Mouse (Mus musculus): ENCODE data around the gene D630045J12Rik. TPM values are rescaled to one million over a fixed set of nuclear protein-coding genes. Genes with fewer than 3 reads are reported as not detected.

D630045J12Rik gene
- polyA plus RNA-seq, 1 experiment from 2014 or later: 5.6 TPM

DNA sequence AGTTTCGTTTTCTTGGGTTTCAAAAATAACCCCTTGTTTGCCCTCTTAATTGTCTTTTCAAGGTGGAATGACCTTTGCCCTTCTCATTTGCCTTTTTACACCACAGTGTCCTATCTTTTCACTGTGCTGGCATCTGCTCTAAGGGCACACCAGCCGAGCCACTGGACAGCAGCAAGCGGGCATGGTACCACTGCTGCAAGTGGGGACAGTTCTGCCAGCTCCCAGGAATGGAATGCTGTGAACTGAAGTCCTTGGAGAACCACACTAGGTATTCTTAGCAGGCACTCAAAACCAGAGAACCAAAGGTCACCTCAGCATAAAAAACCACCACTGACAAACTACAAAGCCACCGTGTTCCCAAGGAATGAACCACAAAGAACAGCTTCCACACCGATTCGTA is 131.0 kb downstream of the D630045J12Rik start:
- H3K9me3 ChIP-seq (replicated peaks): no peaks in the 10 kb centered on the region; the same call in 1 of the 2 replicates
- no peak for DNase-seq (ENCODE audit: low spot score)
- 78% methylated on average over 6 of the region's 6 CpGs for WGBS

DNA sequence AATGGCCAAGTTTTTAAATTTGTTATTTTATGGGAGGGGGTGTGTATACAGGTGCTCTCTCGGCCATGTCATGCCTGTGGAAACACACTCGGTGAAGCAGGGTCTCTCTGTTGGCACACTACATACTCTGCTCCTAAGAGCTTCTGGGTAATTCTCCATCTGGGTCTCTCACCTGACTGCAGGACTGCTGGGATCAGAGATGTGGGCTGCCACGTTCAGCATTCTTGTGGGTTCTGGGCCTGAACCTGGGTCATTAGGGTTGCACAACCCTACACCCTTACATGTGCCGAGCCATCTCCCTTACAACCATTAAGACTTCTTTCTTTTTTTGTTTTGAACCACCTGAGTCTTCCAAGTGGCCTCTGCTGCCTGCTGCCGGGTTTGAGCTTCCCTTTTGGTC is 132.0 kb downstream of the D630045J12Rik start:
- DNase-seq (ENCODE audit: low spot score): no peak
- Histone ChIP-seq H3K4me1 (peaks cover 3% of the 10 kb centered on the region; the same call in 1 of the 2 replicates), H3K36me3 (peaks cover 33% of the 10 kb centered on the region), H3K27me3 (ENCODE audit: low read depth, poor library complexity, severe bottlenecking) (no peaks in the 10 kb centered on the region), H3K9me3 (replicated peaks) (no peaks in the 10 kb centered on the region; the same call in 1 of the 2 replicates), H3K27ac (replicated peaks) (no peak overlapping the region), H3K4me3 (no peak overlapping the region)
- 84% methylated on average over 5 of the region's 5 CpGs for WGBS

More for the DNA sequence above, 131.0 kb downstream of the D630045J12Rik start:
- no peak overlapping the region for H3K4me3 ChIP-seq
- H3K27ac ChIP-seq (replicated peaks): no peak overlapping the region
- H3K27me3 ChIP-seq (ENCODE audit: low read depth, poor library complexity, severe bottlenecking): no peaks in the 10 kb centered on the region
- H3K4me1 ChIP-seq: peaks cover 3% of the 10 kb centered on the region; the same call in 1 of the 2 replicates
- peaks cover 43% of the 10 kb centered on the region for H3K36me3 ChIP-seq

DNA sequence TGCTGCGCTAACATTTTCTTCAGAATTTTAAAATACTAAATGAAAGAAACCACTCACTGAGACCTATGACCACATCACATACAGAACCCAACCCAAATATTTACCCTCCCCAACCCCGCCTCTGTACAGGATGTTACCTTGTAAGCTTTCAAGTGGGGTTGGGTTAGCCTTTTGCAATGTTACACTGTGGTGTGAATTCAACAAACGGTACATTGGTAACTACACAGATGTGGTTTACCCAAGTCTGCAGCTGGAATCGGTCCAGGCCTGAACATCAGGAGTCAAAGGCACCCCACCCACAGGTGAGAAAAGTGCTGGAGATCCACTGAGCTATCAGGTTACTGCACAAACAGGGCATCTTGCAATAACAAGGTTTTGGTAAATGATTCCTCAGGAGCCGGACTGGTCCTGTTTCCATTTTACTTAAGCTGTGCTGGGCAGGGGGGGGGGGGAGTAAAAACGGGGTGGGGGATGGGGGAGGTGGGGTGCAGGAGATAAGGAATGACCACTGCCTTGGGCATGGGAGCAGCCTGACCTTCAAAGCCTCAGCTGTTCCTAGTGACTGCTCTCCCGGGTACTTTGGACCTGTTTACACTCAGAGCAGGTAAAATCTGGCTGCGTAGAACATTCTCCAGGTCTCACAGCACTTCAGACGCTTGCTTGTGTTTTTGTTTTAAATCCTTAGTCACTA is 133.0 kb downstream of the D630045J12Rik start:
- Histone ChIP-seq H3K4me1 (peaks cover 3% of the 10 kb centered on the region; the same call in 1 of the 2 replicates), H3K27ac (replicated peaks) (no peak overlapping the region), H3K4me3 (no peak overlapping the region), H3K9me3 (replicated peaks) (no peaks in the 10 kb centered on the region; the same call in 1 of the 2 replicates), H3K36me3 (peaks cover 23% of the 10 kb centered on the region), H3K27me3 (ENCODE audit: low read depth, poor library complexity, severe bottlenecking) (no peaks in the 10 kb centered on the region)
- DNase-seq (ENCODE audit: low spot score): no peak
- WGBS: 75% methylated on average over 9 of the region's 9 CpGs

DNA sequence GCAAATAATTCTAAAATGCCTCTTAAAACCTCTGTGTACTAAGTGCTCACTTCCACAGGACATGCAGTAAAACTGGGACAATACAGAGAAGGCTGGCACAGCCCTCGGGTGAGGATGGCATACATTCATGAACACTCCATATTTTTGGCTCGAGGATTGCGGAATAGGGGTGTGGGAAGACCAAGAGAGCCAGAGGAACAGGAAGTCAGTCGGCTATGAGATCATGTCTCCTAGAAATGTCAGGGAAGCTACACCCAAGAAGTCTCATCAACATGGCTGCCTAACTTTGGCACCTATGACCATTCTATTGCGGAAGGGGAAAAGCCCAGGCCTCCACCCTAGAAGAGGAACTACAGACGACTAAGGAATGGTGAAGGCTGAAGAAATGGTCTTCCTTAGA is 135.5 kb downstream of the D630045J12Rik start:
- 0 out of 2 replicates have a peak, but pooled peaks cover under 1% of the 10 kb centered on the region for H3K36me3 ChIP-seq
- no peak for DNase-seq (ENCODE audit: low spot score)
- peaks cover 3% of the 10 kb centered on the region; the same call in 1 of the 2 replicates for H3K4me1 ChIP-seq
- no peaks in the 10 kb centered on the region for H3K9me3 ChIP-seq (replicated peaks)
- WGBS: 92% methylated on average over 6 of the region's 6 CpGs
- H3K27me3 ChIP-seq (ENCODE audit: low read depth, poor library complexity, severe bottlenecking): no peaks in the 10 kb centered on the region
- H3K4me3 ChIP-seq: no peak overlapping the region
- no peak overlapping the region for H3K27ac ChIP-seq (replicated peaks)

DNA sequence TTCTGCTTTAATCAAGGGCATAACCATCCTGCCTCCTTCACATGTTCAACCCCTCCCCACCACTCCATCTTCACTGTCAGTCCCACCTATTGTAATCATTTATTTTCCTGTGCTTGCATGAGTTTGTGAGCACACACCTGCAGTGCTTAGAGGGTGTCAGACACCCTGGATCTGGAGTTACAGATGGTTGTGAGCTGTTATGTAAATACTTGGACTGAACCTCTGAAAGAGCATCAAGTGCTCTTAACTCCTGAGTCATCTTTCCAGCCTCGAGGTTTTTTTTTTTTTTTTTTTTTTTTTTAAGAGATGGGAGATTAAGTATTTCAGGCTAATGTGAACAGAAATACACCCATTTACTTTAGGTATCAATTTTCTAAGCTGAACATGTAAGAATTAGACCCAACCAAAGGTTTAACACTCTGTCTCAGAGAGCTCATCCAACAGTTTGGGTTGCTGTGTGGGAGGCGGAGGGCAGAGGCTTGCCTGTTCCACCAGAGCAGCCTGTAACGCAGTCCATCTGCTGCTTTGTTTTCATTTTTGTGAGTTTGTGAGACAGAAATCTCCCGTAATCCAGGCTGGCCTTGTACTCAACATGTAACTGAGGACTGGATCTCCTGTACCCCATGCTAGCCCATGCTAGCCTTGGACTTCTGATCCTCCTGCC is 137.6 kb downstream of the D630045J12Rik start:
- Histone ChIP-seq H3K4me3 (no peak overlapping the region), H3K36me3 (no peaks in the 10 kb centered on the region), H3K4me1 (no peaks in the 10 kb centered on the region), H3K27ac (replicated peaks) (no peak overlapping the region), H3K27me3 (ENCODE audit: low read depth, poor library complexity, severe bottlenecking) (no peaks in the 10 kb centered on the region), H3K9me3 (replicated peaks) (no peaks in the 10 kb centered on the region)
- no peak for DNase-seq (ENCODE audit: low spot score)
- 74% methylated on average over 4 of the region's 4 CpGs for WGBS

DNA sequence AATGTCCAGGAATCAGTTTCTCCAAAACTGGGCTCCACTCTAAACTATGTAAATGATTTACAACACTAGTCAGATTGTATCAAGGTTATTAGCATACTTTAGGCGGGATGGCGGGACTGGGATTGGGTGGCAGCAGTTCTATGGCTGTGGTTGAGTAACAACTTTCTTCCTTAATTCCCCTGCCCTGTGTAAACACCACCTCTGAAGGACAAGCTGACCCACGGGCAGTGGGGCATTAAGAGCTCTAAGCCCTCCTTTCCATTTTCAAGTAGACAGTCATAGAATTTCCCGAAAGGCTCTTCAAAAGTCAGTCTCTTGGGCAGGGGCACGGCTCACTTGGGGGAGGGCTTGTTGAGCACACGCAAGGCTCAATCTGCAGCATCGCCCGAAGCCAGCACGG is 142.9 kb downstream of the D630045J12Rik start:
- no peak overlapping the region for H3K27ac ChIP-seq (replicated peaks)
- H3K4me1 ChIP-seq: peaks cover 8% of the 10 kb centered on the region
- no peak overlapping the region for H3K4me3 ChIP-seq
- H3K9me3 ChIP-seq (replicated peaks): no peaks in the 10 kb centered on the region
- no peaks in the 10 kb centered on the region for H3K36me3 ChIP-seq
- 80% methylated on average over 9 of the region's 9 CpGs for WGBS
- no peak for DNase-seq (ENCODE audit: low spot score)
- H3K27me3 ChIP-seq (ENCODE audit: low read depth, poor library complexity, severe bottlenecking): 0 out of 2 replicates have a peak, but pooled peaks cover 9% of the 10 kb centered on the region

DNA sequence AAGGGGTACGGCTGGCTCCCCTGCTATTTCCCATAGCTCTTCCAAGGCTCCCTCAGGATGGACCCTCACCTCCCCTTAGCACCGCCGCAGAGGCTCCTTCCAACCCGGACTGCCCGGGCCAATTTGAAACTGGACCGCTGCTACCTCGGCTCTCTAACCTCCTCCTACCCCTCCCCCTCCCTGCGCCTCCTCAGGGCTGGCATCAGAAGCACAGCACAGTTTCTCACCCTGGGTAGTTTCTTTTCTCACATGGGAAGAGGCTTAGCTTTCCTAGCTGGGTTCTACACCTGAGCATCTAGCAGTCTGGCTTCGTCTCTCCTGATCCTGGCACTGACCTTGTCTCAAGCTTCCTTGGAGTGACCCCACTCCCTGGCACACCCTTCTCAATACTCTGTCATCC is 143.9 kb downstream of the D630045J12Rik start:
- Histone ChIP-seq H3K9me3 (replicated peaks) (no peaks in the 10 kb centered on the region), H3K36me3 (no peaks in the 10 kb centered on the region), H3K27ac (replicated peaks) (no peak overlapping the region), H3K27me3 (ENCODE audit: low read depth, poor library complexity, severe bottlenecking) (0 out of 2 replicates have a peak, but pooled peaks cover 9% of the 10 kb centered on the region), H3K4me3 (no peak overlapping the region), H3K4me1 (peaks cover 8% of the 10 kb centered on the region)
- 17% methylated on average over 9 of the region's 9 CpGs for WGBS
- no peak for DNase-seq (ENCODE audit: low spot score)

DNA sequence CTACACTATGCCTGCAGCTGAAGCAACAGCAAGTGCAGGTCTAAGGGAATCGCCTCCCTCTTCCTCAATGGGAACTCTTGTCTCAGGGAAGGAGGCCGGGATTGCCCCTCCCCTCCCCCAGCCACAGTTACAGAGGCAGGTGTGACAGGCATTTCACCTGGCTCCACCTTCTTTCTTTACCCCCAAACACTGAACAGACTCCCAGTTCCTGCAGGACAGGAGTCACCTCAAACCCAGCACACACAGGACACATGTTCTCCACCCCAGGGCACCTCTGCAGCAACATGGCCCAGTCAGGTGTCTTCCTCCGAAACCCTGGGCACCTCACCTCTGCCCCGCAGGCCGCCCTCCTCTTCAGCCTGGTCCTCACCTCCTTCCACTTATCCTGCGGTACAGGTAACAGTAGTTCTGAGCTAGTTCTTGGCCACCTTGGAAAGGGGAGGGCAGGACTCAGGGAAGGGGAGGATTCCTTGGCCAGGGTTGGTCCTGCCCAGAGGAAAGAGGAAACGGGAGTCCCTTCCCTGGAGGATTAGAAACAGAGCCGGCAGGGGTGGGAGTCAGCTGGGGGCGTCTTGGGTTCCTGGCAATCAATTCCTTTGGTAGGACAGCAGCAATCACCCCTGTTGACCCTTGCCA is 144.5 kb downstream of the D630045J12Rik start, which contains the start of gene Tmem213:
Gene Tmem213 (plus strand): TSS at position 96 of the 636 bp plus-strand sequence.
- H3K4me3 ChIP-seq: no peak within 1 kb of the TSS
- peaks cover 8% of the 10 kb centered on the region for H3K4me1 ChIP-seq
- DNase-seq (ENCODE audit: low spot score): no peak
- H3K27me3 ChIP-seq (ENCODE audit: low read depth, poor library complexity, severe bottlenecking): 0 out of 2 replicates have a peak, but pooled peaks cover 9% of the 10 kb centered on the region
- WGBS: 28% methylated on average over 9 of the region's 9 CpGs
- no peak within 1 kb of the TSS for H3K27ac ChIP-seq (replicated peaks)
- H3K36me3 ChIP-seq: no peaks in the 10 kb centered on the region
- H3K9me3 ChIP-seq (replicated peaks): no peaks in the 10 kb centered on the region

DNA sequence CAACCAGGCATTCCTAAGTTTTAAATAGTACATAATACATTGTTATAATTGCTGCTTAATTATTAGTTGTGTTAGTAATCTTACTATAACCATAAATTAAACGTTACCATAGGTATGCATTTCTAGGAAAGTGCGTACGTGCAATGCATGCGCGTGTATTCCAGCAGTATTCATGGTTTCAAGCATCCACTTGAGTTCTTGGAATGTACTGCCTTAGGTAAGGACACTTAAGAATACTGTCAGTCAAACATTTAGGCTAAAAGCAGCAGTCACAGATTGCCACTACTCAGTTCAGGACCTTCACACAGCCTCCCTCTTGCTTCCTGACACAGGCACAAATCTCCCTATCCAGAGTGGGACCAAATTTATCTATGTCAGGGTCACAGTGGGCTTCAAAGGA is 145.4 kb downstream of the D630045J12Rik start:
- no peak overlapping the region for H3K4me3 ChIP-seq
- 96% methylated on average over 5 of the region's 5 CpGs for WGBS
- no peak for DNase-seq (ENCODE audit: low spot score)

DNA sequence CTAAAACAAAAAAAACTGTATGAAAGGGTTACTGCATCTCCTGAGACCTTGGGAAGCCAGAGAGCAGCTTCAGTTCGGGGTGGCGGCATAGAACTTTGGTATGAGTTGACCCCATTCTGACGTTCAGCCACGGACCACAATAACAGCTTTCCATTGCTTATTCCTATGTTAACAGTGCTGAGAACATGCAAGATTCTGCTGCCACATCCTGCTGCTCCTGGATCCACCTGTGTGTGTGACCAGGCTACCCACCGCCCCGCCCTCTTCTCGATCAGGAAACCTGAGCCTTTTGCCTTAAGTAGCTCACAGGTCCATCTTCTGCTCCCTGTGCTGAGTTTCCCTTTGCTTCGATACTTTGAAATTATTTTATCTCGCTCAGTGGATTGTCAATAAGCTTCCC is 147.9 kb downstream of the D630045J12Rik start:
- H3K4me1 ChIP-seq: peaks cover 8% of the 10 kb centered on the region
- H3K36me3 ChIP-seq: no peaks in the 10 kb centered on the region
- H3K4me3 ChIP-seq: no peak overlapping the region
- no peak overlapping the region for H3K27ac ChIP-seq (replicated peaks)
- DNase-seq (ENCODE audit: low spot score): no peak
- 93% methylated on average over 9 of the region's 9 CpGs for WGBS
- H3K27me3 ChIP-seq (ENCODE audit: low read depth, poor library complexity, severe bottlenecking): 0 out of 2 replicates have a peak, but pooled peaks cover 9% of the 10 kb centered on the region
- H3K9me3 ChIP-seq (replicated peaks): no peaks in the 10 kb centered on the region

More for the DNA sequence above, 145.4 kb downstream of the D630045J12Rik start:
- H3K36me3 ChIP-seq: no peaks in the 10 kb centered on the region
- no peak overlapping the region for H3K27ac ChIP-seq (replicated peaks)
- peaks cover 8% of the 10 kb centered on the region for H3K4me1 ChIP-seq
- 0 out of 2 replicates have a peak, but pooled peaks cover 9% of the 10 kb centered on the region for H3K27me3 ChIP-seq (ENCODE audit: low read depth, poor library complexity, severe bottlenecking)
- H3K9me3 ChIP-seq (replicated peaks): no peaks in the 10 kb centered on the region

DNA sequence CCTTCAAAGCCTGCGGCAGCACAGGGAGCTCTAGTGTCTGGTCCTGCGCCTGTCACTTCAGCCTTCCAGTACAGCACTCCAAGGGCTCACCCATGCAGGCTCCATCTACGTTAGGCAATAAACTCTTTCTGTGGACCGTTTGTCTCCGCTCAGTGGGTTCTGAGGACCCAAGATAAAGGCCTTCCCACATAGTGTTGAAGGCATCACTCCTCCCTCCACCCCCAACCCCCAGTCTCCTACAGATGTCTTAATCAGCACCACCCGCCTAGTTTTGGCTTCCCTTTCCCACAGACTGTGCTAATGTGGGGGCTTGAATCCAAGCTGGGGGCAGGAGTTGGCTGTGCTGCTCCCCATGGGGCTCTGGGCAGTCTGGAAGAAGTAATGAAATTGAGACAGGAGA is 150.0 kb downstream of the D630045J12Rik start:
- 64% methylated on average over 6 of the region's 6 CpGs for WGBS
- H3K27ac ChIP-seq (replicated peaks): no peak overlapping the region
- H3K4me1 ChIP-seq: no peaks in the 10 kb centered on the region
- H3K36me3 ChIP-seq: no peaks in the 10 kb centered on the region
- no peak for DNase-seq (ENCODE audit: low spot score)
- no peaks in the 10 kb centered on the region; the same call in 1 of the 2 replicates for H3K9me3 ChIP-seq (replicated peaks)
- no peak overlapping the region for H3K4me3 ChIP-seq
- no peaks in the 10 kb centered on the region for H3K27me3 ChIP-seq (ENCODE audit: low read depth, poor library complexity, severe bottlenecking)

DNA sequence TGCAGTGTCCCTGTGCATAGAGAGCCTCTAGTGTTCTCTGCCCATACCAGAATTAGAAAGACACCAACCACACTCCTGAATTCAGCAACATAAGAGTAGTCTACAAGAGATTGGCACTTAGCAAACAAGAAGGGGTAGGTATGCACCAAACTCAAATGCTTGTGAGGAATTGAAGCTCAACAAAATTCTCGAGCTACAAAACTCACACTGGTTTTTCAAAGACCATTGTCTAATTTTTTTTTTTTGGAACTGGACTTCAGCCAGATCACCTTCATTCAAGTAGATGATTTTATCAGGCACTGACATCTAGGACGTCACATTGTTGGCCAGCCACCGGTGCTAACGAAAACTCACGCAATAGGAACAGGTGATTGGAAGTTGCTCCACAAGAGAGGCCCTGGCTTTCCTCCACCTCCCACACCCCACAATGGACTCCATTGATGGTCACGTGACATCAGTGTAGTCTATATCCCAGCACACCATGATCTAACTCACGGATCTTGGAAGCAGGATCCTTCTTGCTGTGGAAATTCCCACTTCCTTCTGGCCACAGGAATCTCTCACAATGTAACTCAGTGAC is 151.5 kb downstream of the D630045J12Rik start:
- no peak overlapping the region for H3K4me3 ChIP-seq
- H3K36me3 ChIP-seq: no peaks in the 10 kb centered on the region
- H3K4me1 ChIP-seq: no peaks in the 10 kb centered on the region
- DNase-seq (ENCODE audit: low spot score): no peak
- WGBS: 90% methylated on average over 7 of the region's 7 CpGs
- no peaks in the 10 kb centered on the region for H3K27me3 ChIP-seq (ENCODE audit: low read depth, poor library complexity, severe bottlenecking)
- no peak overlapping the region for H3K27ac ChIP-seq (replicated peaks)
- H3K9me3 ChIP-seq (replicated peaks): no peaks in the 10 kb centered on the region; the same call in 1 of the 2 replicates
